Mouse (Mus musculus) 3T3-L1 (cell line): ENCODE results near the gene Pnma1.

Experiments used
- DNase-seq: peaks from one replicate; pipeline ENCODE4 v3.0.0-alpha.2; 2015; ENCODE audit warnings: low read depth, low spot score

Gene Pnma1

GRCm38 (mm10) chr12:84154786-84155522 is 6.7 kb upstream of the Pnma1 start:
- peak; percentile 43 for DNase-seq

DNA sequence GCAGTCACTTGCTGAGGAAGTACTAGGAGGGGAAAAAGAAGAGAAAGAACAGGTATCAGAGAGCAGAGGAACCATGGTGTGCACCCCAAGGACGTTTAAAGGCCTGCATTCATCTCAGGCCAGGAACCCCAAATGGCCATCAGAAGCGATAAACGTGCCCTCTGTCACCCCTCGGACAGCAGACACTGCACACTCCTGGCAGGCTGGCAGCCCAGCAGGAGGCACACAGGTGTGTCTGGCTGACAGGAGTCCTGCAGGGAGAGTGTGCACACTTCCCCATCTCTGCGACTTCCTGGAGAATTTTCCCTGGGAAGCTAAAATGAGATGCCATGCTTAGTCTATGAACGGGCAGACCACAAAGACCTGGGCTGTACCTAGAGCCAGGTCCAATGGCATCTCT is 5.1 kb upstream of the Pnma1 start:
- no peak for DNase-seq

GRCm38 (mm10) chr12:84152352-84153190 is 4.3 kb upstream of the Pnma1 start:
- DNase-seq: no peak

- no peak for DNase-seq
These were observed 3.6 kb upstream of the Pnma1 start for GRCm38 (mm10) chr12:84151911-84152310.

- no peak for DNase-seq
These were observed 2.7 kb upstream of the Pnma1 start for GRCm38 (mm10) chr12:84150976-84151375.

GRCm38 (mm10) chr12:84149971-84150370 is 1.7 kb upstream of the Pnma1 start:
- no peak for DNase-seq

- no peak for DNase-seq
These were observed 328 bp upstream of the Pnma1 start for GRCm38 (mm10) chr12:84148622-84149012.

DNA sequence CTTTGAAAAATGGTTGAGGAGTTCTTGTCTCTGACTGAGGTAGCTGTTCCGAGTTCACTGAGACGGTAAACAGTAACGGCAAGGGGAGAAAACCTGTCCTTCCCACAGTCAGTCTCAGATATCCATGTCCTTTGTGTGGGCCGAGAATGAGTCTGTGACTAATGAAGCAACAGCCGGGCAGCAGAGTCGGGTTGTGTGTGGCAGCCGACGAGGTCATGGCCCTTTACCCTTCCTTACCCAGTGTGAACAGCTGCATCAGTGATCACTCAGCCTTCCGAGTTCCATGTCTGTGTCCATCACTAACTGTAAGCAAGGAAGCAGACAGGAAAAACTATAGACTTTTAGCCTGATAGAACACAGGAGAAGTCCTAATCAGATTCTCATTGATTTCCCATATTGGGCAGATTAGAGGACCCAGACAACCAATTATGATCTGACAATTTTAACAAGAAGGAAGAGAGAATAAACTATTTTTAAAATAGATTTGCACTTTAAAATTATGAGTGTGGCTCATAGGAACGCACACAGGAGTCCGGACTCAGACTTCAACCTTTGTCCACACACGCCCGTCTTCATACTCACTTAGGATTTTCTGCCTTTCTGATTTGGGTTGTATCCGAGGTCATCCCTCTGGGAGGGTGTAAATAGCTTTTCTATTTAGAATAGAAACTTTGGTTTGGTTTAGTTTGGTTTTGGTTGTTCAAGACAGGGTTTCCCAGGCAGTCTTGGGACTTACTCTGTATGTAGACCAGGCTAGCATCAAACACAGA is 5.8 kb downstream of the Pnma1 start:
- DNase-seq: no peak

DNA sequence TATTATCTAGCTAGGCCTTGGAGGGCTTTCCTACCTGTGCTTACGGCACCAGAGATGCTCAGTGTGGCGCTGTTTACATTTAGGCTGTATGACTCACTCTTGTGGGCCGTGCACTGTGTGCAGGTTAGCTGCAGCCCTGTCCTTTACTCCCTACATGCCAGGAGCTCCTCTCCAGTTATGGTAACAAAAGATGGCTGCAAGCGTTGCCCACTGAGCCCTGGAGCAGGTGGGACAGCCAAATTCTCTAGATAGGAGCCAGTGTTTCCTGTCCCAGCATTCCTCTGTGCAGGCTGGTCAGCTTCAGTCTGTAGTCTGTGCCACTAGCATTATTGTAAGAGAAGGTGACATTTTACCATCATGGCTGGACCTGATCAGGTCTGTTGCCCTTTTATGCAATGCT is 7.0 kb downstream of the Pnma1 start:
- no peak for DNase-seq

DNA sequence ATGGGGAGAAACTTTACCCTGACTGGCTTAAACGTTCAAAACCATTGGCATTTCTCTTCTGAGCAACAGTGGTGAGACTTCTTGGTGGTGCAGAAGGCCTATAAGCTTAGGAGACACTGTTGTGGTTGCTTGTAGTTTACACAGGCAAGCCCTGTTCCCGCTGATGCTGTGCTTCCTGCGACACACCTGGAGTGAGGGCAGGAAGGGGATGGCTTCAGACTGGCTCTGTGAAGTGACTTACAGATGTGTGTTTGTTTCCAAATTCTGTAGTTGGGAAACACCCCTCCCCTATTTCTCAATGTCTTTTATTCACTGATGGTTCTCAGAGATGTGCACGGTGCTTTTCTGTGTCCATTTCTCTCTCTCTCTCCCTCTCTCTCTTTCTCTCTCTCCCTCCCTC is 8.2 kb downstream of the Pnma1 start:
- no peak for DNase-seq

DNA sequence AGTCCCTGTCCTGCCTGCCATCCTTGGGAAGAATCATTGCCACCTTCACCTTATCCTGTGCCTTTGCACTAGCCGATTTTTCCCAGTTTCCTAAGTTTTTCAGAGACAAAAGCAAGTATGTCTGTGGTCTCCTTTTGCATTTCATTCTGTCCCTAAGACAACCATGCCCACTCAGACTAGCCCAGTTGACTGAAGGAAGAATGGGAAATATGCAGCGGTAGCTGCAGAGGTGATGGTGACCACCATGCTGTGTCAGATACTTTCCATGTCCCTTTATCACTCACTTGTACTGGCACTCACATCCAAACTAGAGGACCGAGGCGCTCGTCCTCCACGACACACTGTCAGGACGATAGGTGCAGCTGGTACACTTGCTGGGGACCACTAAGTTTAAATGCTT is 11.2 kb downstream of the Pnma1 start:
- DNase-seq: no peak

- peak; percentile 54 for DNase-seq
These were observed 16.0 kb downstream of the Pnma1 start for GRCm38 (mm10) chr12:84132265-84132664.

GRCm38 (mm10) chr12:84129931-84130330 is 18.4 kb downstream of the Pnma1 start:
- no peak for DNase-seq

- no peak for DNase-seq
These were observed 19.7 kb downstream of the Pnma1 start for GRCm38 (mm10) chr12:84128576-84128975.

- DNase-seq: peak; percentile 19
These were observed 21.4 kb downstream of the Pnma1 start for GRCm38 (mm10) chr12:84126899-84127298.

DNA sequence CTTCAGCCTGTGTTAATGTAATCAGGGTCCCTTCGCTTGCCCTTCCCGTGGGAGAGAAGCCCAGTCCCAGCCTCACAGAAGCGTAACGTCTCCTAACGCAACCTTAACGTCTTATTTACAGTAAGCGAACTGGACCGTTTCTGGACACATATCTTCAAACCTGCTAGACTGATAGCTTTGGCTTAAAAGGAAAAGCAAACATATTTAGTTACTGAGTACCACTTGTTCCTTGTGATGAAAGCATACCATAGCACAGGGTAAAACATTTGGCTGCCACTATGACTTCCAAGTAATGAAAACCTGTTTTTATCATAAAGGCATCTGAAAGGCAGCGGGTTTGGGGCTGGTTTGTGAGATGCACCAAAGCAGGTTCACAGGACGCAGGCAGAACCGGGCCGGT is 22.4 kb downstream of the Pnma1 start:
- DNase-seq: no peak

DNA sequence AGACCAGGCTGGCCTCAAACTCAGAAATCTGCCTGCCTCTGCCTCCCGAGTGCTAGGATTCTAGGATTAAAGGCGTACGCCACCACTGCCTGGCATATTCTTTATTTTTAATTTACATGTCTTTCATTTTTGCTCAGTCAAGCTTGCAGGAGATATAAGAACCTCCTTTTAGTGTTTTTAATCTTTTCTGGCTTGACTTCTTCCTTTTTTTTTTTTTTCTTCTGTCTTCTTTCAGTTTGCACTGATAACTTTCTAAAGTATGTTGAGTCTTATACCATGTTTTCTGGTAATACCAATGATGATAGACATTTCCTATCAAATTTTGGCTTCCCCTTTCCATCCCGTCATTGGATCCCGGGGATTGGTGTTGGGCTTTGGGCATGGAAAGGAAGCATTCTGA is 28.7 kb downstream of the Pnma1 start:
- no peak for DNase-seq

GRCm38 (mm10) chr12:84114153-84114994 is 33.9 kb downstream of the Pnma1 start, which contains the start of gene Dnal1:
Dnal1 (plus strand) TSS chr12:84114366.
- DNase-seq: peak; percentile 92

DNA sequence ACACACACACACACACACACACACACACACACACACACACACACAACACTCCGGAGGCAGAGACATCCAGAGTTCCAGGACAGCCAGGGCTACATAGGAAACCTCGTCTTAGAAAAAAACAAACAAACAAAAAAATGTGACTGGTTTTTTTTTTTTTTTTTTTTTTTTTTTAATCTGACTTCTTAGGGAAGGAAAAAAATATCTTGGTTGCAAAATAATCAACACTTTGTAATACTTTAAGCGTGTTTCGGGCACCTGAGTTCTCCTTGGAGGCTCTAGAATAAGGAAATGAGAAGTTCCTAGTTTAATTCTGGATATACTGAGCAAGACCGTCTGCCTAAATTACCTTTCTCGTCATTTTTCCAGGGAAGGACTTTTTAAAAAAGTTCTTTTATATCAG is 34.6 kb downstream of the Pnma1 start:
- DNase-seq: no peak

- no peak for DNase-seq
These were observed 37.5 kb downstream of the Pnma1 start for GRCm38 (mm10) chr12:84110814-84111213.

DNA sequence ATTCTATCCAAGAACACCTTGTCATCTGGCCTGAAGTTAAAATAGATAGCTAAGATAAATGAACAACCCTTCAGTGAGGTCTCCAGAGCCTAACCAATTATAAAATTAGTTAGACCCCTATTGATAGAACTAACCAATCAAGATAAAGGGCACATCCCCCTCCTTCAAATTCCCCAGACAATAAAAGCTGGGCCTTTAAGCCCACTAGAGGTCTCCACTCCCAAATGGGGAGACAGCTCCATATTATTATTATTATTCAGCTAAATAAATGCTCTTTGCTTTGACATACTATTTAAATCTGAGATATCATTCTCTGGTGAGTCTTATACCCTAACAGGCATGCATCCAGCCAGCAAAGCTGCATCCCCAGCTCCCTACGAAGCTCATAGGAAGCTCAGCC is 38.4 kb downstream of the Pnma1 start:
- no peak for DNase-seq
